Mouse (Mus musculus) heart, postnatal 10 days (tissue): Measurements from ENCODE around the gene Bloc1s5. TPM values are rescaled to one million over a fixed set of nuclear protein-coding genes. Genes with fewer than 3 reads are reported as not detected.
"Not testable (repeated sequence)": the region's sequence is repeated elsewhere in the genome, so short reads cannot be mapped to it uniquely, and the experiment has no call there.

Experiments used
- DNase-seq, 2 experiments: peaks; one replicate each; pipeline ENCODE4 v3.0.0; 2021
- intact Hi-C: fragments of 180-260 bp; cut with DNase I; formaldehyde crosslinking; loops from one replicate; pipeline ENCODE4 v1.15.1; 2025
- total RNA-seq, 2 experiments: library from RNA; stranded (reverse); gene quantifications; 2 replicates each; pipeline ENCODE4 v1.2.3; 2021

Gene Bloc1s5
- total RNA-seq, result 10 to 100 TPM; 10.4 to 13.0 TPM

- intact Hi-C loops, result loop anchor here (1.0 kb wide), 1 partner anchor 23 kb away; no protein-coding TSS in a partner anchor
- peak; percentile 97 to 98 for DNase-seq
Observed at GRCm38 (mm10) chr13:38634800-38635269, at the start of gene Bloc1s5. Gene Bloc1s5, minus strand, starts transcription at chr13:38635109.

- intact Hi-C loops, result no loop called here
- no peak for DNase-seq
Observed at GRCm38 (mm10) chr13:38672336-38672735, 37.4 kb upstream of the Bloc1s5 start.

- intact Hi-C loops, DNase-seq: not testable (repeated sequence)
Observed at GRCm38 (mm10) chr13:38671451-38671850, 36.5 kb upstream of the Bloc1s5 start.

- intact Hi-C loops, result no loop called here
- no peak for DNase-seq
Observed at GRCm38 (mm10) chr13:38670051-38670450, 35.1 kb upstream of the Bloc1s5 start.

- intact Hi-C loops, result no loop called here
- DNase-seq, result peak in 1 of 2 experiments; percentile 30
Observed at GRCm38 (mm10) chr13:38668514-38668913, 33.6 kb upstream of the Bloc1s5 start.

- DNase-seq, result no peak
- intact Hi-C loops, result no loop called here
Observed at GRCm38 (mm10) chr13:38664753-38665152, 29.8 kb upstream of the Bloc1s5 start.

GRCm38 (mm10) chr13:38659524-38660136 is 24.7 kb upstream of the Bloc1s5 start:
- no peak for DNase-seq
- intact Hi-C loops, result no loop called here

- peak; percentile 95 to 96 for DNase-seq
- intact Hi-C loops, result loop anchor here (1.0 kb wide), 1 partner anchor 23 kb away; the partner anchor contains the start of gene Bloc1s5
Observed at GRCm38 (mm10) chr13:38658528-38659280, 23.8 kb upstream of the Bloc1s5 start, which contains the start of gene Eef1e1. Gene Eef1e1, minus strand, starts transcription at chr13:38659058.

GRCm38 (mm10) chr13:38657865-38658264 is 23.0 kb upstream of the Bloc1s5 start:
- no peak for DNase-seq
- intact Hi-C loops, result loop anchor here (1.0 kb wide), 1 partner anchor 23 kb away; the partner anchor contains the start of gene Bloc1s5

GRCm38 (mm10) chr13:38650292-38650691 is 15.4 kb upstream of the Bloc1s5 start:
- intact Hi-C loops, result no loop called here
- DNase-seq, result no peak

- intact Hi-C loops, result no loop called here
- DNase-seq, result peak in 1 of 2 experiments; percentile 22
Observed at GRCm38 (mm10) chr13:38649069-38649468, 14.2 kb upstream of the Bloc1s5 start.

GRCm38 (mm10) chr13:38641414-38641813 is 6.5 kb upstream of the Bloc1s5 start:
- DNase-seq, result no peak
- intact Hi-C loops, result no loop called here

GRCm38 (mm10) chr13:38640961-38641360 is 6.1 kb upstream of the Bloc1s5 start:
- no peak for DNase-seq
- intact Hi-C loops, result no loop called here

GRCm38 (mm10) chr13:38638694-38639093 is 3.8 kb upstream of the Bloc1s5 start:
- intact Hi-C loops, result no loop called here
- no peak for DNase-seq

GRCm38 (mm10) chr13:38634256-38634799 is 581 bp downstream of the Bloc1s5 start:
- intact Hi-C loops, result no loop called here

GRCm38 (mm10) chr13:38633287-38634000 is 1.5 kb downstream of the Bloc1s5 start:
- DNase-seq, result no peak
- intact Hi-C loops, result no loop called here

More at GRCm38 (mm10) chr13:38634256-38634799, 581 bp downstream of the Bloc1s5 start:
- no peak for DNase-seq

GRCm38 (mm10) chr13:38632556-38632955 is 2.4 kb downstream of the Bloc1s5 start:
- DNase-seq, result no peak
- intact Hi-C loops, result no loop called here

- intact Hi-C loops, result no loop called here
Observed at GRCm38 (mm10) chr13:38626229-38626525, 8.7 kb downstream of the Bloc1s5 start.

GRCm38 (mm10) chr13:38625492-38626228 is 9.2 kb downstream of the Bloc1s5 start:
- intact Hi-C loops, result no loop called here
- peak; percentile 35 to 51 for DNase-seq

More at GRCm38 (mm10) chr13:38626229-38626525, 8.7 kb downstream of the Bloc1s5 start:
- DNase-seq, result no peak

- DNase-seq, result no peak
- intact Hi-C loops, result no loop called here
Observed at GRCm38 (mm10) chr13:38624292-38624902, 10.5 kb downstream of the Bloc1s5 start.
